Mouse (Mus musculus) midbrain, embryonic 13.5 days (tissue): ENCODE data around the gene Jak1. TPM values are rescaled to one million over a fixed set of nuclear protein-coding genes. Genes with fewer than 3 reads are reported as not detected.

ENCODE experiments used
- ATAC-seq: fragments of 200-750 bp; cut with Nextera tagmentation; 2 replicates; pipeline ENCODE4 v1.8.0; 2017; ENCODE audit warnings: mild to moderate bottlenecking, moderate TSS enrichment, moderate library complexity
- H3K27ac ChIP-seq: fragments of 300-500 bp; sonication (generic); 2 replicates; pipeline ENCODE4 v1.5.1; 2015; ENCODE audit warnings: inconsistent platforms, mild to moderate bottlenecking, moderate library complexity
- H3K27me3 ChIP-seq: fragments of 300-500 bp; sonication (generic); 2 replicates; pipeline ENCODE4 v1.6.1; 2015; ENCODE audit warnings: mild to moderate bottlenecking, inconsistent platforms
- H3K36me3 ChIP-seq: fragments of 300-500 bp; sonication (generic); 2 replicates; pipeline ENCODE4 v1.6.1; 2015; ENCODE audit warnings: mild to moderate bottlenecking, inconsistent platforms
- H3K4me1 ChIP-seq: fragments of 300-500 bp; sonication (generic); replicated peaks from 2 replicates; pipeline ENCODE4 v1.6.1; 2015; ENCODE audit warnings: inconsistent platforms
- H3K4me2 ChIP-seq: fragments of 300-500 bp; sonication (generic); replicated peaks from 2 replicates; pipeline ENCODE4 v1.6.1; 2015; ENCODE audit warnings: moderate library complexity, mild to moderate bottlenecking, inconsistent platforms
- H3K4me3 ChIP-seq: fragments of 300-500 bp; sonication (generic); replicated peaks from 2 replicates; pipeline ENCODE4 v1.5.1; 2015; ENCODE audit warnings: mild to moderate bottlenecking, inconsistent platforms
- H3K9ac ChIP-seq: fragments of 300-500 bp; sonication (generic); replicated peaks from 2 replicates; pipeline ENCODE4 v1.6.1; 2015; ENCODE audit warnings: mild to moderate bottlenecking, inconsistent platforms
- H3K9me3 ChIP-seq: fragments of 300-500 bp; sonication (generic); 2 replicates; pipeline ENCODE4 v1.6.1; 2016; ENCODE audit warnings: mild to moderate bottlenecking, inconsistent platforms
- WGBS: fragments of 180-500 bp; shearing (Covaris S2); methylation state at CpG from one replicate; pipeline ENCODE4 v1.1.7; 2015; 5-methylcytosine and 5-hydroxymethylcytosine counted together
- polyA plus RNA-seq: library from polyadenylated mRNA; unstranded; fragments of >200 nt; fragmentation: Nextera tagmentation; extraction: Ambion mirVana; gene quantifications from 2 replicates; pipeline ENCODE4 v1.2.1, GENCODE M21; 2015

Jak1 gene
- polyA plus RNA-seq, 1 experiment from 2014 or later, result 47.9 TPM

DNA sequence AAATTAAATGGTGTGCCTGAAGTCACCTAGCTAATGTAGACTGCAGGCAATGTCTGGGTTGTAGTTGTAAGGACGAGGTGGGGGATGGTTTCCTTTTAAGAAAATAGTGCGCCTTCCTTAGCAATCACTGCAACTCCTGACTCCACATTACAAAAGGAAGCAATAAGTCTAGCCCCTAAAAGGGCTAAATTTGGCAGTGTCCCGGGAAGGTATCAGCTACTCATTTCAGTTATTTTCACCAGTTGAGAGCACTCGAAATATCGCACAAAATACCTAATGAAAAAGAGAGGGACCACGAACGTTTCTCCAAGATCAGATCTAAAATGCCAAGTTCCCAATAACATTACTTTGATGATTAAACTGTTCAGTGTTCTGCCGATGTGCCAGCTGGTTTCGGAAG is 28.6 kb upstream of the Jak1 start:
- peak overlapping the region; percentile 46; the same call in 1 of the 2 replicates for H3K4me3 ChIP-seq
- no peak for ATAC-seq
- H3K9me3 ChIP-seq, result no peaks in the 10 kb centered on the region
- 48% methylated on average over 9 of the region's 9 CpGs for WGBS
- no peak overlapping the region for H3K27ac ChIP-seq
- peaks cover 67% of the 10 kb centered on the region for H3K27me3 ChIP-seq
- H3K4me1 ChIP-seq, result peaks cover 17% of the 10 kb centered on the region
- H3K4me2 ChIP-seq, result peak overlapping the region; percentile 80
- H3K9ac ChIP-seq, result no peak overlapping the region; the same call in 1 of the 2 replicates
- H3K36me3 ChIP-seq, result no peaks in the 10 kb centered on the region

DNA sequence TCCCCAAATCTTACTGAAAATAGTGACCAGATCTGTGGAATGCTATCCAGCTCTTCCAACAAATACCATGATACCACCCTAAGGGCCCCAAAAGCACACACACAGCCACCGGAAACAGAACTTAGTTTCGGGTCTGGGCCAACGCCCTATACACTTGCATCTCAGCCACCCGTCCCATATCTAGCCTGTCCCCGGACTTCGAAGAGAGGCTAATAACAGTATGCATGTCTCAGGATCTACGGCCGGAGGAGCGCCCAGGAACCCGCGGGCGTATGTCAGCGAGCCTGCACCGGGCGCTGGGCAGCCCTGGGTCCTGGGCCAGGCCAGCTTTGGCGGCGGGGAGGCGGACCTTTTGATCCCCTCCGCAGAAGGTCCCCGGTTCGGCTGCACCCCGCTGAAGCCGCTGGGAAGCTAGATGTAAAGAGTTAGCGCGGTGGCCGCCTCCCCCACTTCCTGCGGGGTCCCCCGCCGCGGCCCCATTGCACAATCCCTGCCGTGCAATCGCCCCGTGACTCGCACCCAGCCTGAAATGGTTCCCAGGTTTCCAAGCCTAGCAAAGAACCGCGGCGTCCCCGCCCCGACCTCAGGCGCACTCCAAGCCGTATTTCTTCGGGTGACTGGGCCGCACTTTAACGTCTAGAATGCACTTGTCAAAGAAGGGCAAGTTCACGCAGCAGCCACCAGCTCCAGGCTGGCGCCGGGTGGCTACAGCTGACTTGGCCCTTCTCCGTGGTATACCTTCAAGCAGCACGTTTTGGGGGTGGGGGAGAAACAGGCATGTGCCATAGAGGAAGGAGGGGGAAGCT is 27.9 kb upstream of the Jak1 start:
- WGBS, result 2% methylated on average over 49 of the region's 49 CpGs
- ATAC-seq, result peak; percentile 69

DNA sequence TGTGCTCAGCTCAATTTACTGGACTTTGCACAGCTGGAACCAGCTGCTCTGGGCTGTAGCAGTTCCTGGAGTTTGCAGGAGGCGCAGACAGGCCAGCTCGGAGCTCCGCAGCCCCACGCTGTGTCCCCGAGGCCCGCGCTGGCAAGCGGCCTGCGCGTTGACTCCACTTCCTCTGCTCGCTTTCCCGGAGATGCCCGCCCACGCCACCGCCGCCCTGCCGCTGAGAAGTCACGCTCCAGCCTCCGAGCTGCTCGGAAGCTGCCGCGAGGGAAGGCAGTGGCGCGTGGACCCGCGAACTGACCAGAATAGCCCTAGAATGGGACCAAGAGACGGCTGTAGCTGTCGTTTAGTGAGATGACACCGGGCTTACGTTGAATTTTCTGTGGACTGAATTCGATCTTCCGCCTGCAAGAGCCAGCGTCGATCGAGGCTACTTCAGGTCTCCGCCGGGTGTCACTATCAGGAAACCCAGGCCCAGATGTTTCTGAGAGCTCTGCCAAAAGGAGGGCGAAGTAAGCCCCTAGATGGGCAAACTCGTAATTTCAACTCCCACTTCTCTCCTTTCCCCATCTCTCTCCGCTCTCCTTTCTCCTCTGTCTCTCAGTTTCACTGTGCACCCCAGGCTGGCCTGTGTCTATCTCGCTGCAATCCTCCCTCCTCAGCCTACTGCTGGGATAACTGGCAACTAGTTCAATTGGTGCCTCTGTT is 27.1 kb upstream of the Jak1 start:
- WGBS, result 1% methylated on average over 41 of the region's 41 CpGs
- H3K27me3 ChIP-seq, result peaks cover 69% of the 10 kb centered on the region

More for the DNA sequence above, 27.9 kb upstream of the Jak1 start:
- H3K4me1 ChIP-seq, result peaks cover 20% of the 10 kb centered on the region
- no peaks in the 10 kb centered on the region for H3K36me3 ChIP-seq
- no peaks in the 10 kb centered on the region for H3K9me3 ChIP-seq
- peaks cover 69% of the 10 kb centered on the region for H3K27me3 ChIP-seq
- peak overlapping the region; percentile 57 for H3K9ac ChIP-seq
- peak overlapping the region; percentile 46 for H3K4me3 ChIP-seq
- peak overlapping the region; percentile 80 for H3K4me2 ChIP-seq
- H3K27ac ChIP-seq, result no peak overlapping the region

DNA sequence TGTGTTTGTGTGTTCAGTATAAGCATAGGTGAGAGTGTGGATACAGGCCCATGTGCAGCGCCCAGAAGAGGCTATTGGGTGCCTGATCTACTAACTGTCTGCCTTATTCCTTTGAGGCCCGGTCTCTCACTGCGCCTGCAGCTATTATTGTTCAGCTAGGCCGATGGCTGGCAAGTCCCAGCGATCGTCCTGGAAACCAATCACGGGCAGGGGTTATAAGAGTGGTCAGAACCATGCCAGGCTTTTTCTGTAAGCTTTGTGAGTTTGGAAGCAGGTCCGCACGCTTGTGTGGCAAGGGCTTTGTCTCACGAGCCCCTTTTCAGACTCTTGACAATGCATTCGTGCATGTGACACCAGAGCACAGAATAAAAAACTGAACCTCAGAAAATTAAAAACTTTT is 23.2 kb upstream of the Jak1 start:
- Histone ChIP-seq H3K9me3 (no peaks in the 10 kb centered on the region), H3K4me1 (peaks cover 19% of the 10 kb centered on the region), H3K9ac (no peak overlapping the region), H3K4me2 (no peak overlapping the region), H3K36me3 (no peaks in the 10 kb centered on the region), H3K27me3 (peaks cover 42% of the 10 kb centered on the region), H3K27ac (no peak overlapping the region), H3K4me3 (no peak overlapping the region)
- no peak for ATAC-seq
- 34% methylated on average over 11 of the region's 11 CpGs for WGBS

More for the DNA sequence above, 27.1 kb upstream of the Jak1 start:
- Histone ChIP-seq H3K27ac (no peak overlapping the region), H3K4me3 (peak overlapping the region; percentile 46), H3K36me3 (no peaks in the 10 kb centered on the region), H3K4me1 (peaks cover 20% of the 10 kb centered on the region), H3K9ac (peak overlapping the region; percentile 63), H3K4me2 (peak overlapping the region; percentile 80), H3K9me3 (no peaks in the 10 kb centered on the region)
- peak; percentile 76 for ATAC-seq

DNA sequence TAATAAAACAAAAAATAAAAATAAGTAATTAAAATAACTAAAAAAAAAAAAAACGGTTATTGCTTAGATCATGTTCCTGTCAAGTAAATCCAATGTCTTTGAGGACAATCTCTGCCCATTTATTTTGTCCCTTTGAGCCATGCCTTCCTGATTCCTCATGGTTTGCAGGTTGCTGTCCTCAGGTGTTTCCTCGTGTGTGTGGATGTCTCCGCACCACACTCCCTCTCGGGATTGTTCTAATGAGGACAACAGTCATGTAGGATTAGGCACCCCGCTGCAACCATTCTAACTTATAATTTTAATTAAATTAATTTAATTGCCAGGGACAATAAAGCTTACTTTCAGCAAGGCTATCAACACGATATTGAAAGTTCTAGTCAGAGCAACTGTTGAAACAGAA is 21.5 kb upstream of the Jak1 start:
- no peak for ATAC-seq
- Histone ChIP-seq H3K27me3 (peaks cover 27% of the 10 kb centered on the region), H3K9me3 (no peaks in the 10 kb centered on the region), H3K9ac (no peak overlapping the region), H3K27ac (no peak overlapping the region), H3K36me3 (no peaks in the 10 kb centered on the region), H3K4me1 (0 out of 2 replicates have a peak, but pooled peaks cover 4% of the 10 kb centered on the region), H3K4me2 (no peak overlapping the region), H3K4me3 (no peak overlapping the region)
- WGBS, result 85% methylated on average over 6 of the region's 6 CpGs

DNA sequence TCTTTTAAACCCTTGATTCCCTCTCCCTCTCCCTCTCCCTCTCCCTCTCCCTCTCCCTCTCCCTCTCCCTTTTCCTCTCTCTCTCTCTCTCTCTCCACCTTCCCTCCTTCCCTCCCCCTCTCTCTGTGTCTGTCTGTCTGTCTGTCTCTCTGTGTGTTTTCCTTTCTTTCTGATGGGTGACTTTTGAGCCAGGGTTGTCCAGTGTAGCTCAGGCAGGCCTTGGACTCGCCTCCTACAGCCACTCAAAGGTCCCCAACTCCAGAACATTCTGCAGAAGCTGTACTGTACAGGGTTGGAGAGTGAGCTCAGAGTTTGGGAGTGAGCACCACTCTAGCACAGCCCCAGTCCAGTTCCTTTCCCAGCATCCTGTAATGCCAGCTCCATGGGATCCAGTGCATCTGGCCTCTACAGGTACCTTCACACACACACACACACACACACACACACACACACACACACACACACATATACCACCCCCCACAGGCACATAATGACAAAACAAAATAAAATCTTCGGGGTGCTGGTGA is 20.9 kb upstream of the Jak1 start:
- H3K27me3 ChIP-seq, result peaks cover 22% of the 10 kb centered on the region
- H3K4me2 ChIP-seq, result no peak overlapping the region
- H3K27ac ChIP-seq, result no peak overlapping the region
- H3K4me1 ChIP-seq, result 0 out of 2 replicates have a peak, but pooled peaks cover 4% of the 10 kb centered on the region
- H3K4me3 ChIP-seq, result no peak overlapping the region
- ATAC-seq, result no peak
- no peaks in the 10 kb centered on the region for H3K36me3 ChIP-seq
- no peaks in the 10 kb centered on the region for H3K9me3 ChIP-seq
- 76% methylated on average over 2 of the region's 2 CpGs for WGBS
- H3K9ac ChIP-seq, result no peak overlapping the region

DNA sequence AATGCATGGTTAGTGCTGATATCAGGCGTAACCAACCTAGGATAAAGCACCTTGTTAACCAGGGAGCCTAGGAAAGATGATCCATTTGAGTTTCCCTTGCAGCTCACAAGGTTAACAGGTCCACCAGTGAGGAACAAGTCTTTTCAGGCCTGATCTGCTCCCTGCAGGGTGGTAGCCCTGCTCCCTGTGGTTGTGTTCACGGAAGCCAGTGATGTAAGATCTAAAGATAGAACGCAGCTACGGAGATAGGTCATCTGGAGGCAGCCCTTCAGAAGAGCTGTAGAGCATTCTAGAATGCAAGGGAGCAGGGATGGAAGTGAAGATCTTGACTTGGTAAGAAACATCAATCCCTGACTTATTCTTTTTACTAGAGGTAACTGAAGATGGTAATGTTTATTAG is 18.9 kb upstream of the Jak1 start:
- Histone ChIP-seq H3K27me3 (peaks cover 4% of the 10 kb centered on the region; the same call in 1 of the 2 replicates), H3K27ac (no peak overlapping the region), H3K9ac (no peak overlapping the region), H3K4me3 (no peak overlapping the region), H3K9me3 (no peaks in the 10 kb centered on the region), H3K36me3 (no peaks in the 10 kb centered on the region), H3K4me2 (no peak overlapping the region), H3K4me1 (0 out of 2 replicates have a peak, but pooled peaks cover 4% of the 10 kb centered on the region)
- WGBS, result 72% methylated on average over 4 of the region's 4 CpGs
- no peak for ATAC-seq

DNA sequence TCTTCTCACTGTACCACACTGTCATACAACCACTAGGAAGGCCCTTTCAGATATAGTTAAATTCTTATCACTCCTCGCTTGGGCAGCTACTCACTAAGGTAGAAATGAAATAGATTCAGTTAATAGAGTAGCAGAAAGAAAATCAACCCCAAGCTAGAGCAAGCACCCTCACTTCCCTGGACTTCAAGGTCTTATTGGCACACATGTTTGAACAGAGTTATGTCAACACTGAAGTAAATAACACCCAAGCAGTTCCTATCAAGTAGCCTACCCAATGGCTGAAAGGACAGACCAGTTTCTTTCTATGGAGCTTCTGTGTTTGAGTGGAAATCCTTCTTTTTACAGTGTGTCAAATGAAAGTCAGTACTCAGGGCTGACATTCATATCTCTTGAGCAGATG is 17.2 kb upstream of the Jak1 start:
- ATAC-seq, result no peak
- 82% methylated on average over 1 of the region's 1 CpGs for WGBS
- Histone ChIP-seq H3K27ac (no peak overlapping the region), H3K36me3 (no peaks in the 10 kb centered on the region), H3K4me1 (no peaks in the 10 kb centered on the region), H3K9ac (no peak overlapping the region), H3K4me3 (no peak overlapping the region), H3K4me2 (no peak overlapping the region), H3K9me3 (no peaks in the 10 kb centered on the region), H3K27me3 (no peaks in the 10 kb centered on the region)

DNA sequence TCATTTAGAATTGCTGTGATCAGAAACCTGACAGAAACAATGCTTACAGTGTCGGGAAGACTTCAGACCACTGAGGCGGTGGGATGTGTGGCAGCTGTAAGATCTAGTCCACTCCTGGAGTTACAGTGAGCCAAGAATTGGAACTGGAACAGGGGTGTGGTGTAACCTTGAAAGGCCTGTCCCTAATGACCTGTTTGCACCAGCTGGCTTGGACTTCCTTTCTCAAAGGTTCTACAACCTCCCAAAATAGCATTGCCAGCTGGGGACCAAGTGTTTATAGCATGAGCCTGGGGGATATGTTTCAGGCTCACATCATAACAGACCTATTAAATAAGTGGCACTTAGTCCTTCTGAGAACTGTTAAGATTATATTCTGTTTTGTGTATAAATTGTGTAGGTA is 15.0 kb upstream of the Jak1 start:
- H3K4me2 ChIP-seq, result no peak overlapping the region
- no peak overlapping the region for H3K27ac ChIP-seq
- no peak for ATAC-seq
- H3K27me3 ChIP-seq, result no peaks in the 10 kb centered on the region
- WGBS, result 85% methylated on average over 2 of the region's 2 CpGs
- H3K4me1 ChIP-seq, result no peaks in the 10 kb centered on the region
- no peaks in the 10 kb centered on the region for H3K9me3 ChIP-seq
- H3K4me3 ChIP-seq, result no peak overlapping the region
- no peaks in the 10 kb centered on the region for H3K36me3 ChIP-seq
- H3K9ac ChIP-seq, result no peak overlapping the region

DNA sequence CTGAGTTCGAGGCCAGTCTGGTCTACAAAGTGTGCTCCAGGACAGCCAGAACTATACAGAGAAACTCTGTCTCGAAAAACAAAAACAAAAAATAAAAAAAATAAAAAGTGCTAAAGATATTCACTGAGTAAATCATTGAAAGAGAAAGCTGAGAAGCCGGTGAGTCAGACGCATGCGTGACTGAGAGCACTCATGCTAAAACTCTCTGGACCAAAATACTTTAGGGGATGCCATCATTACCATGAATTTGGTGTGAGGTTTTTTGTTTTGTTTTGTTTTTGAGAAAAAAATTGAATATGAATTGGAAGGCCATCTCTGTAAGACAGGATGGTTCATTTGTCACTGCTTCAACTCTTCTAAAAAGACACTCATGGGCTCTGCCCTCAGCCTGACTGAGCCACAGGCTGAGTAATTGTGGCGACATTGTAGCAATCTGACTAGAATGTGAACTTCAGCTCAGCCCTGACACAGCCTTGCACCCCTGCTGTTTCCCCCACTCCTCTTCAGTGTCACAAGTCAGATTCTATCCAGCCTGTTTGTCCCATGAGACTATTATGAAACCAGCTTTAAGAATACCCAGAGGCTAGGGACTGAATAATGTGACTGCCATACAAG is 11.5 kb upstream of the Jak1 start:
- Histone ChIP-seq H3K4me1 (no peaks in the 10 kb centered on the region), H3K27me3 (no peaks in the 10 kb centered on the region), H3K36me3 (no peaks in the 10 kb centered on the region), H3K9ac (no peak overlapping the region), H3K9me3 (no peaks in the 10 kb centered on the region), H3K4me2 (no peak overlapping the region), H3K27ac (no peak overlapping the region), H3K4me3 (no peak overlapping the region)
- no peak for ATAC-seq
- WGBS, result 86% methylated on average over 6 of the region's 6 CpGs

DNA sequence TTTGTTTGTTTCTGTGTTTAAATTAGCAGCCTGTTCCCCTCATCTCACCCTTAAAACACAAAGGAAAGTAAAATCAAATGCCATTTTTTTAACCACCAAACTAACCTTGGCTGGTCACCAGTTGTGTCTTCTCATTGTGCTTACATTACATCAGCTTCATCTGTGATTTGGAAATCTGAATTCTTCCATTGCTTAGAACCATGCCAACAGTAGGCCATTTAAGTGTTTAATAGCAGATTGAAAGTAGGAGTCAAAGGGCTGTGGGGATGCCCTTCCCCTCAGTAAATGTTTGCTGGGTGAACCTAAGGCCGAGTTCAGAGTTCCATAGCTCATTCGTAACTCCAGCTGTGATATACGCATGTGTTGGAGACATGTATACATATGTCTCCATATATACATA is 10.8 kb upstream of the Jak1 start:
- WGBS, result 91% methylated on average over 3 of the region's 3 CpGs
- no peak for ATAC-seq
- no peaks in the 10 kb centered on the region for H3K27me3 ChIP-seq

DNA sequence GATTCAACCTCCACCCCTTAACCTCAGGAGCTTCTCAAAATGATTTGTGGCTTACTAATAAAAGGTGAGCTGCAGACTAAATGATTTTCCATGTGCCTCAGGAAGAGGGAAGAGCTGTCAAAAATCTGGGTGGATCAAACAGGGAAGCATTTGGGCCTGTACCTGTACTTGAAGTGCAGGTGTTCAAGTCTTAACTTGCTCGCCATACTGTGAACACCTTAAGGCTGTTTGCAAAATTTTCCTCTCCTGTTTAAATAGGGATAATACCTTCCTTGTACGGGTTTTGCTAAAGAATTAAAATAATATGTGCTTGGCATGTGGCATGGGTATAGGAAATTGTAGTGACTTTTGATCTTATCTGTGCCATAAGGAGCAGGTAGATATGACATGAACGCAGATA is 5.7 kb upstream of the Jak1 start:
- Histone ChIP-seq H3K27ac (no peak overlapping the region), H3K4me1 (no peaks in the 10 kb centered on the region), H3K27me3 (no peaks in the 10 kb centered on the region), H3K36me3 (no peaks in the 10 kb centered on the region), H3K4me2 (no peak overlapping the region), H3K4me3 (no peak overlapping the region), H3K9ac (no peak overlapping the region), H3K9me3 (no peaks in the 10 kb centered on the region)
- WGBS, result 86% methylated on average over 3 of the region's 3 CpGs
- ATAC-seq, result no peak

More for the DNA sequence above, 10.8 kb upstream of the Jak1 start:
- Histone ChIP-seq H3K36me3 (no peaks in the 10 kb centered on the region), H3K9ac (no peak overlapping the region), H3K27ac (no peak overlapping the region), H3K4me2 (no peak overlapping the region), H3K4me1 (no peaks in the 10 kb centered on the region), H3K9me3 (no peaks in the 10 kb centered on the region), H3K4me3 (no peak overlapping the region)
